Mouse (Mus musculus): ENCODE measurements around the gene Psmd9. TPM values are rescaled to one million over a fixed set of nuclear protein-coding genes. Genes with fewer than 3 reads are reported as not detected.
"Not testable (repeated sequence)": the region's sequence is repeated elsewhere in the genome, so short reads cannot be mapped to it uniquely, and the experiment has no call there.

Psmd9 gene
- polyA plus RNA-seq, 1 experiment from 2014 or later, result 73.5 TPM

DNA sequence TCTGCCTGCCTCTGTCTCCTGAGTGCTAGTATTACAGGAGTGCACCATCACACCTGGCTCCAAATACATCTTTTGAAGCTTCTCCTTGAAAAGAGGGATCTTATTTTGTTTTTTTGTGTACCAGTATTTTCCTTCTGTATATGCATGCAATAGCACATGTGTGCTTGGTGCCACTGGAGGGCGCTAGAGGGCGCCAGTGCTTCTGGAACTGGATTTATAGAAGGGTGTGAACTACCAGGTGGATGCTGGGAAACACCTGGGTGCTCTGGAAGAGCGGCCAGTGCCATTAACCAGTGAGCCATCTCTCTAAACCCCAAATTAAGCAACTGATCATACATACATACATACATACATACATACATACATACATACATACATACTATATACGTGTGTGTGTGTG, 33.6 kb downstream of the Psmd9 start:
- H3K27me3 ChIP-seq (ENCODE audit: control insufficient read depth, insufficient read depth, low read length); ATAC-seq (ENCODE audit: low FRiP score); H3K4me1 ChIP-seq (replicated peaks; ENCODE audit: control insufficient read depth, insufficient read depth, low read length); H3K4me2 ChIP-seq (replicated peaks; ENCODE audit: low read depth, low read length); H3K36me3 ChIP-seq (ENCODE audit: control insufficient read depth, insufficient read depth, low read length); H3K4me3 ChIP-seq (ENCODE audit: low read depth, low read length); DNase-seq (ENCODE audit: low spot score); H3K9me3 ChIP-seq (ENCODE audit: control insufficient read depth, low read length); H3K27ac ChIP-seq (ENCODE audit: low read depth, low read length); H3K9ac ChIP-seq (ENCODE audit: low read depth, low read length): not testable (repeated sequence)
- 52% methylated on average over 3 of the region's 4 CpGs for whole genome bisulfite sequencing

DNA sequence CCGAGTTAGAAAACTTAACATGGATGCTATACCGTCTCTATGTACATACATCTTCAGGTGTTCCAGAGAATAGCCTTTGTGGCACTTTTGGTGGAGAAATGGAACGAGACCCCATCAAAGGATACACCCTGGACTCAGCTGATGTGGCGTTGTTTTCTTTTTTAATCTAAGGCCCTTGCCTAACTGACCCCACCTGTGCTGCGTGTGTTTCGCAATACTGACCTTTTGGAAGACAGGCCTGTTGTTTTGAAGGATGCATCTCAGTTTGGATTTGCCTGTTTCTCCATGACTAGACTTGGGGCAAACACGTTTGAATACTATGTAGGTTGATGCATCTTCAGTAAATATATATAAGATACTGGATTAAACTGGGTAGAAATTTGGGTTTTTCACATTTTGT, 34.4 kb downstream of the Psmd9 start:
- H3K4me1 ChIP-seq (replicated peaks; ENCODE audit: control insufficient read depth, insufficient read depth, low read length); H3K9me3 ChIP-seq (ENCODE audit: control insufficient read depth, low read length); ATAC-seq (ENCODE audit: low FRiP score); H3K27ac ChIP-seq (ENCODE audit: low read depth, low read length); H3K4me3 ChIP-seq (ENCODE audit: low read depth, low read length); DNase-seq (ENCODE audit: low spot score); H3K4me2 ChIP-seq (replicated peaks; ENCODE audit: low read depth, low read length); H3K9ac ChIP-seq (ENCODE audit: low read depth, low read length); H3K27me3 ChIP-seq (ENCODE audit: control insufficient read depth, insufficient read depth, low read length); H3K36me3 ChIP-seq (ENCODE audit: control insufficient read depth, insufficient read depth, low read length): not testable (repeated sequence)
- WGBS, result 92% methylated on average over 7 of the region's 7 CpGs

DNA sequence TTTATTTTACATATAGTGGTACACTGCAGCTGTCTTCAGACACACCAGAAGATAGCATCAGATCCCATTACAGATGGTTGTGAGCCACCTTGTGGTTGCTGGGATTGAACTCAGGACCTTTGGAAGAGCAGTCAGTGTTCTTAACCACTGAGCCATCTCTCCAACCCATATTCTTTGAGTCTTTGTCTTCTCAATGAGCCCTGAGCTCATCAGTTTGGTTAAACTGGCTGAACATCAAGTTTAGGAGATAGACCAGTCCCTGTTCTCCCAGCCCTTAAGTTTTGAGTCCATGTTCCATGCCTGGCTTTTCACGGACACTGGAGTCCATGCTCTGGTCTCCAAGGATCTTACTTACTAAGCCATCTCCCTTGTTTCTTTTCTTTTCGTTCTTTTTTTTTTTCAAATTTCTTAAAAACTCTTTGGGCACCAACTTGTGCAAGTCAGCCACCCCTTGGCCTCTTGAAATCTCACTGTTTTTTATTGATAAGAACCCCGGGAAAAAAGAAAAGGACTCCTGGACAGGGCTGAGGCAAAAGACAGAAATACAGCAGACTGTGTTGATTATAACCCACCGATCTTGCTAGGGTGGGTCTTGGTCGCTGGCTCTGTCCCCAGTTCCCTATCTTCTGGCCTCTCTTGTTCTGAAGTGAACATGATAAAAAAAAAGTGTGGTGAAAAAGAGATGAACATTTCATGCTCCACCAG, 53.3 kb downstream of the Psmd9 start:
- H3K9me3 ChIP-seq (ENCODE audit: control insufficient read depth, low read length); H3K4me2 ChIP-seq (replicated peaks; ENCODE audit: low read depth, low read length); H3K36me3 ChIP-seq (ENCODE audit: control insufficient read depth, insufficient read depth, low read length); H3K27ac ChIP-seq (ENCODE audit: low read depth, low read length); H3K27me3 ChIP-seq (ENCODE audit: control insufficient read depth, insufficient read depth, low read length); ATAC-seq (ENCODE audit: low FRiP score); H3K9ac ChIP-seq (ENCODE audit: low read depth, low read length); DNase-seq (ENCODE audit: low spot score); H3K4me3 ChIP-seq (ENCODE audit: low read depth, low read length); H3K4me1 ChIP-seq (replicated peaks; ENCODE audit: control insufficient read depth, insufficient read depth, low read length): not testable (repeated sequence)
- 83% methylated on average over 2 of the region's 5 CpGs for WGBS

DNA sequence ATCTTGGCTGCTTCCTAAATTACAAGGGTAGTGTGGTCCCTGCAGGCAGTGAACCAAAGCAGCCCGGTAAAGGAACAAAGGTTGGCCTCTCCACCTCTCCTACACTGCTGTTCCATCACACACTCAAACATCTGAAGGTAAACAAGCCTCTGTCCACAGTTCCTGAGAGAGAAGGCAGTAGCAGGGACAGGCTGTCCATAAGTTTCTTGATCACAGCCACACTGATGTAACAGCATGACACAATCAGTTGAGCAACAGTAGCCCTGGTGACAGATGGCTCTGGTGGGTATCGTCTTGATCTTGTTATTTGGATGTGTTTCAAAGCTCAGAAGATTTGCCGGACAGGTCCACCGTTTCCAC, 53.8 kb downstream of the Psmd9 start:
- H3K27me3 ChIP-seq (ENCODE audit: control insufficient read depth, insufficient read depth, low read length), result no peaks in the 10 kb centered on the region
- no peak overlapping the region for H3K27ac ChIP-seq (ENCODE audit: low read depth, low read length)
- H3K4me2 ChIP-seq (replicated peaks; ENCODE audit: low read depth, low read length), result no peak overlapping the region
- no peaks in the 10 kb centered on the region for H3K9me3 ChIP-seq (ENCODE audit: control insufficient read depth, low read length)
- no peaks in the 10 kb centered on the region for H3K36me3 ChIP-seq (ENCODE audit: control insufficient read depth, insufficient read depth, low read length)
- ATAC-seq (ENCODE audit: low FRiP score) (no peak), DNase-seq (ENCODE audit: low spot score) (no peak)
- H3K4me3 ChIP-seq (ENCODE audit: low read depth, low read length), result no peak overlapping the region
- WGBS, result 92% methylated on average over 4 of the region's 4 CpGs
- no peaks in the 10 kb centered on the region for H3K4me1 ChIP-seq (replicated peaks; ENCODE audit: control insufficient read depth, insufficient read depth, low read length)
- H3K9ac ChIP-seq (ENCODE audit: low read depth, low read length), result no peak overlapping the region

DNA sequence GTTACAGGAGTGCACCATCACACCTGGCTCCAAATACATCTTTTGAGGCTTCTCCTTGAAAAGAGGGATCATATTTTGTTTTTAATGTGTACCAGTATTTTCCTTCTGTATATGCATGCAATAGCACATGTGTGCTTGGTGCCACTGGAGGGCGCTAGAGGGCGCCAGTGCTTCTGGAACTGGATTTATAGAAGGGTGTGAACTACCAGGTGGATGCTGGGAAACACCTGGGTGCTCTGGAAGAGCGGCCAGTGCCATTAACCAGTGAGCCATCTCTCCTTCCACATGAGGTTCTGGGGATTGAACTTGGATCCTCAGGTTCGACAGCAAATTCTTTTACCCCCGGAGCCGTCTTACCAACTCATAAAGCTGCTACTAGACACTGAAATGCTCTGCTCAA, 54.6 kb downstream of the Psmd9 start:
- 53% methylated on average over 6 of the region's 6 CpGs for WGBS
- not testable (repeated sequence) for H3K36me3 ChIP-seq (ENCODE audit: control insufficient read depth, insufficient read depth, low read length); H3K4me3 ChIP-seq (ENCODE audit: low read depth, low read length); ATAC-seq (ENCODE audit: low FRiP score); H3K27ac ChIP-seq (ENCODE audit: low read depth, low read length); H3K27me3 ChIP-seq (ENCODE audit: control insufficient read depth, insufficient read depth, low read length); H3K4me1 ChIP-seq (replicated peaks; ENCODE audit: control insufficient read depth, insufficient read depth, low read length); H3K9me3 ChIP-seq (ENCODE audit: control insufficient read depth, low read length); H3K9ac ChIP-seq (ENCODE audit: low read depth, low read length); DNase-seq (ENCODE audit: low spot score); H3K4me2 ChIP-seq (replicated peaks; ENCODE audit: low read depth, low read length)

DNA sequence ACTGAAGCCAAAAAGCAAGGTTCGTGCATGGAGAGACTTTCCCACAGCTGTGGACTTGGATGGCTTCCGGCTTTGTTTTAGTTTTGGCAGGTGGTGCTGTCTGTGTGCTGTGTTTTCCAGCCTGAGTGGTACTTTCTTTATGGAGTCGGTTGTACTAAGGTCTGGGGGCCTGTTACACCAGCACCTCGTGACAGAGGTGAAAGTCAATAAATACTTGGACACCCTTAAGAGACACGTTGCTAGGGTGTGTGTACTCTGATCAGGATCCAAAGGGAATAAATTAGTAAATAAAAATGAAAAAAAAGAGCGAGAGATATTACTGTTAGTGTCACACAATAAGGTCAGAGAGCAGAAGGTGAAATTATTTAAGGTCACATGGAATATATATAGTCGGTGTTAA, 57.6 kb downstream of the Psmd9 start:
- no peaks in the 10 kb centered on the region for H3K9me3 ChIP-seq (ENCODE audit: control insufficient read depth, low read length)
- no peaks in the 10 kb centered on the region for H3K4me1 ChIP-seq (replicated peaks; ENCODE audit: control insufficient read depth, insufficient read depth, low read length)
- H3K27ac ChIP-seq (ENCODE audit: low read depth, low read length), result no peak overlapping the region
- no peak overlapping the region for H3K9ac ChIP-seq (ENCODE audit: low read depth, low read length)
- no peak for ATAC-seq (ENCODE audit: low FRiP score)
- no peaks in the 10 kb centered on the region for H3K36me3 ChIP-seq (ENCODE audit: control insufficient read depth, insufficient read depth, low read length)
- H3K27me3 ChIP-seq (ENCODE audit: control insufficient read depth, insufficient read depth, low read length), result no peaks in the 10 kb centered on the region
- 93% methylated on average over 7 of the region's 7 CpGs for WGBS
- H3K4me3 ChIP-seq (ENCODE audit: low read depth, low read length), result no peak overlapping the region
- no peak overlapping the region for H3K4me2 ChIP-seq (replicated peaks; ENCODE audit: low read depth, low read length)
- no peak for DNase-seq (ENCODE audit: low spot score)

DNA sequence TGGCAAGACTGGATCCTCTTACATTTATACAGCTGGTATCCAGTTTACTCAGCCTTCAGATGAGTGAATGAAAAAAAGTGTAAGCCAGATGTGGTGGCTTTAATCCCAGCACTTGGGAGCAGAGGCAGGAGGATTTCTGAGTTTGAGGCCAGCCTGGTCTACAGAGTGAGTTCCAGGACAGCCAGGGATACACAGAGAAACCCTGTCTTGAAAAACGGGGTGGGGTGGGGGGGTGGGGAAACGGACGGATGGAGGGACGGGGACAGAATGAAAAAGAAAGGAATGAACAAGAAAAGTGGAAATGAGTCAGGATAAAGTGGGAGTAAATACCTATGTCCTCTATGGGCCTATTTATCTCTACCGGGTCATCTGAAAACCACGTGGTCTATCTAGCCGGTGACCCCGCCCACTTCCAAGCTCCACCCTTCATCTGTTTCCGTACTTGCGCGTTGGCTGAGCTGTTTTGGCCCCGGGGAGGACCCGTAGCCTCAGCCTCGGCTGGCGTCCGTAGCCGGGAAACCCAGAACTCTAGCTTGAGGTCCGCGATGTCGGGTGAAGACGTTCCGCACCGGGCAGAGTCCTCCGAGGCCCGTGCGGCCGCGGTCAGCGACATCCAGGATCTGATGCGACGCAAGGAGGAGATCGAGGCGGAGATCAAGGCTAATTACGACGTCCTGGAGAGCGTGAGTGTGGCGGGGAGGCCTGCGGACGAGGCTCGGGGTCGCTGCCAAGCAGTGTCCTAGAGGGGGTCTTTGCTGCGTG, 58.7 kb downstream of the Psmd9 start:
- peak overlapping the region; percentile 67 for H3K4me3 ChIP-seq (ENCODE audit: low read depth, low read length)
- ATAC-seq (ENCODE audit: low FRiP score) (peak; percentile 85), DNase-seq (ENCODE audit: low spot score) (peak; percentile 96)
- H3K27me3 ChIP-seq (ENCODE audit: control insufficient read depth, insufficient read depth, low read length), result no peaks in the 10 kb centered on the region
- H3K4me2 ChIP-seq (replicated peaks; ENCODE audit: low read depth, low read length), result peak overlapping the region; percentile 48
- no peak overlapping the region for H3K27ac ChIP-seq (ENCODE audit: low read depth, low read length)
- no peaks in the 10 kb centered on the region for H3K4me1 ChIP-seq (replicated peaks; ENCODE audit: control insufficient read depth, insufficient read depth, low read length)
- 2% methylated on average over 42 of the region's 42 CpGs for WGBS
- H3K36me3 ChIP-seq (ENCODE audit: control insufficient read depth, insufficient read depth, low read length), result no peaks in the 10 kb centered on the region
- no peaks in the 10 kb centered on the region for H3K9me3 ChIP-seq (ENCODE audit: control insufficient read depth, low read length)
- H3K9ac ChIP-seq (ENCODE audit: low read depth, low read length), result peak overlapping the region; percentile 80

DNA sequence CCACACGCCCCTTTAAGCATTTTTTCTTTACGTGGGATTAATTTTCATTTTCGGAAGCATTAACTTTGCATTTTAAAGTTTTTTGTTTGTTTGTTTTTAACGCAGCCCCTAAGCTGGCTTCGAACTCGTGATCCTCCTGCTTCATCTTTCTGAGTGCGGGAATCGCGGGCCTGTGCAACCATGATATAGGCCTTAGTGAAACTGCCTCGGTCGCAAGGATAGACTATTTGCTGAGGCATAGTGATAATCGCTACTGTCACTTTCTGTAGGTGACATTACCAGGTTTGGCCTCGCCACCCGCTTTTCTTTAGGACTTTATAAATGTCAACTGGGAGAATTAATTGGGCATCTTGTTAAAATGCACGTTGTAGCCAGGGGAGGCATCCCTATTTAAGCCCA, 59.3 kb downstream of the Psmd9 start:
- Histone ChIP-seq H3K9ac (ENCODE audit: low read depth, low read length) (peak overlapping the region; percentile 80), H3K27me3 (ENCODE audit: control insufficient read depth, insufficient read depth, low read length) (no peaks in the 10 kb centered on the region), H3K4me2 (replicated peaks; ENCODE audit: low read depth, low read length) (peak overlapping the region; percentile 48), H3K4me1 (replicated peaks; ENCODE audit: control insufficient read depth, insufficient read depth, low read length) (no peaks in the 10 kb centered on the region), H3K36me3 (ENCODE audit: control insufficient read depth, insufficient read depth, low read length) (no peaks in the 10 kb centered on the region), H3K4me3 (ENCODE audit: low read depth, low read length) (peak overlapping the region; percentile 67), H3K27ac (ENCODE audit: low read depth, low read length) (no peak overlapping the region), H3K9me3 (ENCODE audit: control insufficient read depth, low read length) (no peaks in the 10 kb centered on the region)
- no peak for DNase-seq (ENCODE audit: low spot score)
- WGBS, result 9% methylated on average over 15 of the region's 15 CpGs
- ATAC-seq (ENCODE audit: low FRiP score), result no peak

DNA sequence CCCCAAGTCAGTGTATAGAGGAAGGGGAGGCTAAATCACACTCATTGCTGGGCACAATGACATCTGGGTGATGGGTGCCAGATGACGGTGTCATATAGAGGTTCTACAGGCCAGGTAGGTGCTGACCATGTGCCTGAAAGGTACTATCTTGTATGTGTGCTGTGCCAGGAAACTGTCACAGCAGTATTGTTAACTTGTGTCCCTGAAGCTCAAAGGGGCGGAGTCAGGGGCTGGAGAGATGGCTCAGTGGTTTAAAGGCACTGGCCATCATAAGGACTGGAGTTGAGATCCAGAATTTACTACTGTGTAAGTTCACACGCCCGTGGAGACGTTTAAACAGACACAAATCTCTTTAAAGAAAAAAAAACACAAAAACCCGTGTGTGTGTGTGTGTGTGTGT, 60.1 kb downstream of the Psmd9 start:
- 89% methylated on average over 6 of the region's 6 CpGs for WGBS
- H3K9me3 ChIP-seq (ENCODE audit: control insufficient read depth, low read length), result no peaks in the 10 kb centered on the region
- H3K27me3 ChIP-seq (ENCODE audit: control insufficient read depth, insufficient read depth, low read length), result no peaks in the 10 kb centered on the region
- DNase-seq (ENCODE audit: low spot score), result no peak
- no peak overlapping the region for H3K4me2 ChIP-seq (replicated peaks; ENCODE audit: low read depth, low read length)
- no peak for ATAC-seq (ENCODE audit: low FRiP score)
- no peak overlapping the region for H3K27ac ChIP-seq (ENCODE audit: low read depth, low read length)
- H3K9ac ChIP-seq (ENCODE audit: low read depth, low read length), result no peak overlapping the region
- no peak overlapping the region for H3K4me3 ChIP-seq (ENCODE audit: low read depth, low read length)
- H3K36me3 ChIP-seq (ENCODE audit: control insufficient read depth, insufficient read depth, low read length), result no peaks in the 10 kb centered on the region
- no peaks in the 10 kb centered on the region for H3K4me1 ChIP-seq (replicated peaks; ENCODE audit: control insufficient read depth, insufficient read depth, low read length)
